Mouse (Mus musculus) heart, adult 2 months (tissue): ENCODE results near the gene Pdlim1. TPM values are rescaled to one million over a fixed set of nuclear protein-coding genes. Genes with fewer than 3 reads are reported as not detected.
A peak's percentile ranks its signal among the peaks of the same experiment; 100 is the strongest.

Experiments used
- DNase-seq, 2 experiments: peaks; one replicate each; pipeline ENCODE4 v3.0.0; 2021
- H3K27ac ChIP-seq: fragments of 200-600 bp; 2 replicates; pipeline ENCODE4 v1.8.1; 2022
- H3K27me3 ChIP-seq: fragments of 200-500 bp; 2 replicates; pipeline ENCODE4 v1.6.1; 2012; ENCODE audit warnings: mild to moderate bottlenecking, low read length, inconsistent platforms, mixed read lengths; ENCODE audit not compliant: control insufficient read depth, insufficient read depth
- H3K36me3 ChIP-seq: fragments of 200-500 bp; 2 replicates; pipeline ENCODE4 v1.6.1; 2012; ENCODE audit warnings: low read length, inconsistent platforms; ENCODE audit not compliant: control insufficient read depth, insufficient read depth
- H3K4me1 ChIP-seq: fragments of 200-500 bp; 2 replicates; pipeline ENCODE4 v1.6.1; 2011; ENCODE audit warnings: low read length; ENCODE audit not compliant: control insufficient read depth, insufficient read depth
- H3K4me3 ChIP-seq: fragments of 200-600 bp; 2 replicates; pipeline ENCODE4 v1.8.1; 2022
- H3K79me2 ChIP-seq: fragments of 200-500 bp; replicated peaks from 2 replicates; pipeline ENCODE4 v1.6.1; 2012; ENCODE audit warnings: mild to moderate bottlenecking, inconsistent platforms, low read length, moderate library complexity, mixed read lengths; ENCODE audit not compliant: control insufficient read depth, insufficient read depth
- H3K9ac ChIP-seq: fragments of 200-500 bp; 2 replicates; pipeline ENCODE4 v1.6.1; 2012; ENCODE audit warnings: low read depth, mild to moderate bottlenecking, control low read depth, inconsistent platforms, low read length, mixed read lengths
- CTCF ChIP-seq: fragments of 200-600 bp; IDR thresholded peaks from 2 replicates; pipeline ENCODE4 v1.8.1; 2022; ENCODE audit warnings: antibody characterized with exemption, mild to moderate bottlenecking, moderate library complexity
- EP300 ChIP-seq: fragments of 200-500 bp; IDR thresholded peaks from 2 replicates; pipeline ENCODE4 v1.6.1; 2011; ENCODE audit warnings: low read depth, low read length, control low read depth; ENCODE audit not compliant: insufficient read depth
- POLR2A ChIP-seq: fragments of 200-500 bp; IDR thresholded peaks from 2 replicates; pipeline ENCODE4 v1.6.1; 2011; ENCODE audit warnings: mild to moderate bottlenecking, low read depth, low read length, control low read depth; ENCODE audit not compliant: insufficient read depth
- WGBS: fragments of 180-500 bp; shearing (Covaris S2); methylation state at CpG from one replicate; pipeline ENCODE4 v1.1.7; 2018; 5-methylcytosine and 5-hydroxymethylcytosine counted together
- intact Hi-C: fragments of 180-260 bp; cut with DNase I; formaldehyde crosslinking; loops from one replicate; pipeline ENCODE4 v1.15.1; 2025
- long read RNA-seq: library from polyadenylated mRNA; stranded (forward); transcript quantifications from one replicate; pipeline ENCODE4 v2.0.0, GENCODE M21; 2021
- polyA plus RNA-seq: library from polyadenylated mRNA; depleted of rRNA; stranded (reverse); fragments of >200 nt; gene quantifications from 2 replicates; pipeline ENCODE4 v1.2.3, GENCODE M21; 2012; rRNA removed
- total RNA-seq, 2 experiments: library from RNA; stranded (reverse); gene quantifications; 2 replicates each; pipeline ENCODE4 v1.2.3; 2021

Pdlim1 gene
- total RNA-seq (100 to 1,000 TPM; 137 to 139 TPM), polyA plus RNA-seq (116 and 125 TPM in 2 replicates)
- long read RNA-seq, transcript Pdlim1-201 (7 exons, 2,571 nt): major isoform, 38 of 52 reads
- long read RNA-seq, partial matches to known transcripts: 3 of 52 reads
- long read RNA-seq, other reads (novel, unspliced or antisense): 10 of 52 reads

GRCm38 (mm10) chr19:40271308-40271892 lies at the start of gene Pdlim1:
Pdlim1 (minus strand) TSS chr19:40271842.
- peak within 1 kb of the TSS; percentile 91 for H3K4me3 ChIP-seq
- peak within 1 kb of the TSS; percentile 87 for H3K27ac ChIP-seq
- H3K79me2 ChIP-seq: no peaks in the 10 kb centered on the region
- peak; percentile 89 to 91 for DNase-seq
- no peaks in the 10 kb centered on the region for H3K27me3 ChIP-seq
- peaks cover 9% of the 10 kb centered on the region for H3K4me1 ChIP-seq
- no peak for TF ChIP-seq CTCF
- peak; percentile 87 for TF ChIP-seq POLR2A
- intact Hi-C loops: loop anchor here (2.0 to 5.0 kb wide), 2 partner anchors 35 to 39 kb away; no protein-coding TSS in a partner anchor
- H3K36me3 ChIP-seq: peaks cover 20% of the 10 kb centered on the region
- WGBS: under 1% methylated on average over 54 of the region's 54 CpGs
- peak within 1 kb of the TSS; percentile 96 for H3K9ac ChIP-seq

DNA sequence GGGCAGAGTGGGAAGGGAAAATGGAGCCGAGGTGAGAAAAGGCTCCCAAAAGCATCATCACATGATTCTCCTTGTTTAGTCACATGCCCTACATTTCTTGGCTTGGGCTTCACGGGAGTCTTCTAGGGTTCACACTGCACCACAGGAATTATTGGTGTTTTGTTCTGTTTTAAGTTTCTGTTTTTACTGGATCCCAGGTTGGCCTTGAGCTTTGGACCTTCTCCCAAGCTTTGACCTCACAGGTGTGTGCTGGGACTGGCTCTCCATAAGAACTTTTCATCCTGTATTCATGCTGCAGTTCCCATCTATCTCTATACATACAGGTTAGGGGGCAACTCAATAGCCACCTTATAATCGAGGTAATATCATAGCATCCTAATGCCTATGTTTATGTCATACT lies 47.6 kb upstream of the Pdlim1 start:
- H3K36me3 ChIP-seq: peaks cover 44% of the 10 kb centered on the region
- DNase-seq: no peak
- H3K4me3 ChIP-seq: no peak overlapping the region
- WGBS: 53% methylated on average over 3 of the region's 3 CpGs
- no peak overlapping the region for H3K9ac ChIP-seq
- no peak overlapping the region for H3K27ac ChIP-seq
- H3K4me1 ChIP-seq: no peaks in the 10 kb centered on the region; the same call in none of the 2 replicates
- intact Hi-C loops: no loop called here
- H3K27me3 ChIP-seq: no peaks in the 10 kb centered on the region
- TF ChIP-seq CTCF: no peak
- no peak for TF ChIP-seq EP300
- no peak for TF ChIP-seq POLR2A
- H3K79me2 ChIP-seq: no peaks in the 10 kb centered on the region

DNA sequence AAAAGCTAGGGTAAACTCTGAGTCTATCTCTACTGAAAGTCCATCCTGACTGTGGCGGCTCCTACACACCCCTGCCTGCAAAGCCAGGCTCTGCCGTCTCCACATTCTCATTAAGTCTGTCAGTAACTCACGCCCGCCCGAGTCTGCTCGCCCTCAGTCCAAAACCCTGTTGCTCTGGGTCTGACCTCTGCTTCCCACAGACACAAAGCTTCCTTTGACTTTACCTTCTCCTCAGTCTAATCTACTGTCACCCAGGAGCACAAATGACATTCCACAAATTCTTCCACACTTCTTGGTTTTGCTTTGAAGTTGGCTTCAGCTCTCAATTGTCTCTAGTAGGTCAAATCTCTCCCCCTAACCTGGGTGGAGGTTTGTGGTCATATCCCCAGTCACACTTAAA lies 46.9 kb upstream of the Pdlim1 start:
- DNase-seq: no peak
- Histone ChIP-seq H3K4me3 (no peak overlapping the region), H3K4me1 (no peaks in the 10 kb centered on the region; the same call in none of the 2 replicates), H3K9ac (no peak overlapping the region), H3K36me3 (peaks cover 41% of the 10 kb centered on the region), H3K27ac (no peak overlapping the region), H3K27me3 (no peaks in the 10 kb centered on the region), H3K79me2 (no peaks in the 10 kb centered on the region)
- TF ChIP-seq POLR2A (no peak), EP300 (no peak), CTCF (no peak)
- 46% methylated on average over 6 of the region's 6 CpGs for WGBS
- intact Hi-C loops: no loop called here

- H3K27me3 ChIP-seq: no peaks in the 10 kb centered on the region
- H3K79me2 ChIP-seq: no peaks in the 10 kb centered on the region
- TF ChIP-seq EP300: 0 out of 2 replicates have a peak, but pooled peaks have one; percentile 33
- no peak for TF ChIP-seq CTCF
- no peak overlapping the region; the same call in 1 of the 2 replicates for H3K27ac ChIP-seq
- DNase-seq: no peak
- peaks cover 41% of the 10 kb centered on the region for H3K36me3 ChIP-seq
- no peak overlapping the region for H3K9ac ChIP-seq
- intact Hi-C loops: no loop called here
- whole genome bisulfite sequencing: 37% methylated on average over 4 of the region's 4 CpGs
- no peaks in the 10 kb centered on the region; the same call in none of the 2 replicates for H3K4me1 ChIP-seq
- no peak overlapping the region for H3K4me3 ChIP-seq
These were observed 45.4 kb upstream of the Pdlim1 start for GRCm38 (mm10) chr19:40317001-40317400.

- no peak overlapping the region for H3K9ac ChIP-seq
- H3K36me3 ChIP-seq: peaks cover 39% of the 10 kb centered on the region
- TF ChIP-seq POLR2A (no peak), EP300 (no peak), CTCF (no peak)
- intact Hi-C loops: no loop called here
- H3K4me1 ChIP-seq: no peaks in the 10 kb centered on the region; the same call in none of the 2 replicates
- 83% methylated on average over 11 of the region's 11 CpGs for WGBS
- DNase-seq: no peak
- no peak overlapping the region for H3K27ac ChIP-seq
- H3K79me2 ChIP-seq: no peaks in the 10 kb centered on the region
- H3K27me3 ChIP-seq: no peaks in the 10 kb centered on the region
- H3K4me3 ChIP-seq: no peak overlapping the region
These were observed 42.6 kb upstream of the Pdlim1 start for GRCm38 (mm10) chr19:40314252-40314651.

- H3K36me3 ChIP-seq: peaks cover 31% of the 10 kb centered on the region
- intact Hi-C loops: no loop called here
These were observed 40.0 kb upstream of the Pdlim1 start for GRCm38 (mm10) chr19:40311631-40312030.

More at GRCm38 (mm10) chr19:40311631-40312030, 40.0 kb upstream of the Pdlim1 start:
- Histone ChIP-seq H3K4me1 (peaks cover 17% of the 10 kb centered on the region), H3K27ac (no peak overlapping the region), H3K4me3 (no peak overlapping the region), H3K79me2 (no peaks in the 10 kb centered on the region), H3K9ac (no peak overlapping the region), H3K27me3 (no peaks in the 10 kb centered on the region)
- TF ChIP-seq POLR2A (no peak), CTCF (no peak), EP300 (no peak)
- no peak for DNase-seq
- WGBS: 97% methylated on average over 8 of the region's 8 CpGs
